Mouse (Mus musculus): ENCODE data around the gene Olfr816. TPM values are rescaled to one million over a fixed set of nuclear protein-coding genes. Genes with fewer than 3 reads are reported as not detected.
"Not testable (repeated sequence)": the region's sequence is repeated elsewhere in the genome, so short reads cannot be mapped to it uniquely, and the experiment has no call there.

The Olfr816 gene
- polyA plus RNA-seq (2011; ENCODE audit: insufficient read depth, insufficient read length, low replicate concordance, missing spikeins), result not detected in 2 replicates

- Histone ChIP-seq H3K4me1 (ENCODE audit: control insufficient read depth, insufficient read depth, low read length) (no peaks in the 10 kb centered on the region), H3K4me3 (replicated peaks; ENCODE audit: control insufficient read depth, low read depth, low read length) (no peak within 1 kb of the TSS)
- 58% methylated on average over 1 of the region's 1 CpGs for WGBS
Measured at GRCm38 (mm10) chr10:129915497-129915896, at the start of gene Olfr816. TSS of gene Olfr816 (minus strand) at chr10:129915597.

GRCm38 (mm10) chr10:129949000-129949399, 33.6 kb upstream of the Olfr816 start, which contains the start of gene Olfr818:
TSS of gene Olfr818 (minus strand) at chr10:129949100.
- no peak within 1 kb of the TSS for H3K4me3 ChIP-seq (replicated peaks; ENCODE audit: control insufficient read depth, low read depth, low read length)
- no peaks in the 10 kb centered on the region for H3K4me1 ChIP-seq (ENCODE audit: control insufficient read depth, insufficient read depth, low read length)
- H3K27ac ChIP-seq (ENCODE audit: control insufficient read depth, insufficient read depth, low read depth, low read length, poor library complexity), result no peak within 1 kb of the TSS
- no peak for TF ChIP-seq POLR2A (IDR thresholded peaks at IDR 0.05; ENCODE audit: borderline replicate concordance, control insufficient read depth, low read depth, low read length)
- no peak for TF ChIP-seq CTCF (IDR thresholded peaks at IDR 0.05; ENCODE audit: control insufficient read depth, insufficient read depth, low read length)
- WGBS, result 82% methylated on average over 2 of the region's 2 CpGs

More at GRCm38 (mm10) chr10:129915497-129915896, at the start of gene Olfr816:
- no peak within 1 kb of the TSS for H3K27ac ChIP-seq (ENCODE audit: control insufficient read depth, insufficient read depth, low read depth, low read length, poor library complexity)
- TF ChIP-seq POLR2A (IDR thresholded peaks at IDR 0.05; ENCODE audit: borderline replicate concordance, control insufficient read depth, low read depth, low read length) (no peak), CTCF (IDR thresholded peaks at IDR 0.05; ENCODE audit: control insufficient read depth, insufficient read depth, low read length) (no peak)

- not testable (repeated sequence) for H3K27ac ChIP-seq (ENCODE audit: control insufficient read depth, insufficient read depth, low read depth, low read length, poor library complexity); H3K4me3 ChIP-seq (replicated peaks; ENCODE audit: control insufficient read depth, low read depth, low read length); H3K4me1 ChIP-seq (ENCODE audit: control insufficient read depth, insufficient read depth, low read length)
- 71% methylated on average over 1 of the region's 1 CpGs for WGBS
Measured at GRCm38 (mm10) chr10:129905767-129906166, 9.6 kb downstream of the Olfr816 start, which contains the start of gene Olfr815. TSS of gene Olfr815 (minus strand) at chr10:129905867.

- TF ChIP-seq POLR2A (IDR thresholded peaks at IDR 0.05; ENCODE audit: borderline replicate concordance, control insufficient read depth, low read depth, low read length), result no peak
- H3K27ac ChIP-seq (ENCODE audit: control insufficient read depth, insufficient read depth, low read depth, low read length, poor library complexity), result no peak overlapping the region
- WGBS, result 79% methylated on average over 7 of the region's 7 CpGs
Measured at GRCm38 (mm10) chr10:129885934-129886333, 29.5 kb downstream of the Olfr816 start.

GRCm38 (mm10) chr10:129885496-129885895, 29.9 kb downstream of the Olfr816 start:
- H3K4me1 ChIP-seq (ENCODE audit: control insufficient read depth, insufficient read depth, low read length); H3K4me3 ChIP-seq (replicated peaks; ENCODE audit: control insufficient read depth, low read depth, low read length); H3K27ac ChIP-seq (ENCODE audit: control insufficient read depth, insufficient read depth, low read depth, low read length, poor library complexity): not testable (repeated sequence)
- 63% methylated on average over 6 of the region's 6 CpGs for WGBS

More at GRCm38 (mm10) chr10:129885934-129886333, 29.5 kb downstream of the Olfr816 start:
- H3K4me1 ChIP-seq (ENCODE audit: control insufficient read depth, insufficient read depth, low read length), result no peaks in the 10 kb centered on the region
- no peak overlapping the region for H3K4me3 ChIP-seq (replicated peaks; ENCODE audit: control insufficient read depth, low read depth, low read length)

- 50% methylated on average over 1 of the region's 1 CpGs for whole genome bisulfite sequencing
- not testable (repeated sequence) for H3K4me3 ChIP-seq (replicated peaks; ENCODE audit: control insufficient read depth, low read depth, low read length); H3K27ac ChIP-seq (ENCODE audit: control insufficient read depth, insufficient read depth, low read depth, low read length, poor library complexity)
Measured at GRCm38 (mm10) chr10:129879751-129880150, 35.6 kb downstream of the Olfr816 start, which contains the start of gene Olfr814. TSS of gene Olfr814 (minus strand) at chr10:129879851.

More at GRCm38 (mm10) chr10:129879751-129880150, 35.6 kb downstream of the Olfr816 start, which contains the start of gene Olfr814:
- not testable (repeated sequence) for H3K4me1 ChIP-seq (ENCODE audit: control insufficient read depth, insufficient read depth, low read length)

Other genes starting within 250 kb of the Olfr816 start
- not detected in 2 replicates for gene Olfr801, start 241.7 kb downstream of the Olfr816 start, polyA plus RNA-seq (2011; ENCODE audit: insufficient read depth, insufficient read length, low replicate concordance, missing spikeins)
- gene Olfr802, start 227.4 kb downstream of the Olfr816 start, polyA plus RNA-seq (2011; ENCODE audit: insufficient read depth, insufficient read length, low replicate concordance, missing spikeins), result not detected in 2 replicates
- gene Olfr803, start 221.3 kb downstream of the Olfr816 start, polyA plus RNA-seq (2011; ENCODE audit: insufficient read depth, insufficient read length, low replicate concordance, missing spikeins), result not detected in 2 replicates
- 0.35 TPM in 1 of 2 replicates, not detected in the other for gene Olfr804, start 212.4 kb downstream of the Olfr816 start, polyA plus RNA-seq (2011; ENCODE audit: insufficient read depth, insufficient read length, low replicate concordance, missing spikeins)
- gene Olfr805, start 186.2 kb downstream of the Olfr816 start, polyA plus RNA-seq (2011; ENCODE audit: insufficient read depth, insufficient read length, low replicate concordance, missing spikeins), result 0.61 TPM in 1 of 2 replicates, not detected in the other
- not detected in 2 replicates for gene Olfr806, start 173.7 kb downstream of the Olfr816 start, polyA plus RNA-seq (2011; ENCODE audit: insufficient read depth, insufficient read length, low replicate concordance, missing spikeins)
- gene Olfr807, start 157.8 kb downstream of the Olfr816 start, polyA plus RNA-seq (2011; ENCODE audit: insufficient read depth, insufficient read length, low replicate concordance, missing spikeins), result not detected in 2 replicates
- not detected in 2 replicates for gene Olfr808, start 150.1 kb downstream of the Olfr816 start, polyA plus RNA-seq (2011; ENCODE audit: insufficient read depth, insufficient read length, low replicate concordance, missing spikeins)
- not detected in 2 replicates for gene Olfr809, start 141.0 kb downstream of the Olfr816 start, polyA plus RNA-seq (2011; ENCODE audit: insufficient read depth, insufficient read length, low replicate concordance, missing spikeins)
- gene Olfr810, start 120.7 kb downstream of the Olfr816 start, polyA plus RNA-seq (2011; ENCODE audit: insufficient read depth, insufficient read length, low replicate concordance, missing spikeins), result not detected in 2 replicates
- gene Olfr811, start 111.2 kb downstream of the Olfr816 start, polyA plus RNA-seq (2011; ENCODE audit: insufficient read depth, insufficient read length, low replicate concordance, missing spikeins), result not detected in 2 replicates
- gene Olfr812, start 69.5 kb downstream of the Olfr816 start, polyA plus RNA-seq (2011; ENCODE audit: insufficient read depth, insufficient read length, low replicate concordance, missing spikeins), result not detected in 2 replicates
- gene Olfr813, start 60.2 kb downstream of the Olfr816 start, polyA plus RNA-seq (2011; ENCODE audit: insufficient read depth, insufficient read length, low replicate concordance, missing spikeins), result not detected in 2 replicates
- not detected in 2 replicates for gene Olfr814, start 35.7 kb downstream of the Olfr816 start, polyA plus RNA-seq (2011; ENCODE audit: insufficient read depth, insufficient read length, low replicate concordance, missing spikeins)
- not detected in 2 replicates for gene Olfr815, start 9.7 kb downstream of the Olfr816 start, polyA plus RNA-seq (2011; ENCODE audit: insufficient read depth, insufficient read length, low replicate concordance, missing spikeins)
- gene Olfr818, start 33.5 kb upstream of the Olfr816 start, polyA plus RNA-seq (2011; ENCODE audit: insufficient read depth, insufficient read length, low replicate concordance, missing spikeins), result not detected in 2 replicates
- not detected in 2 replicates for gene Olfr819, start 51.7 kb upstream of the Olfr816 start, polyA plus RNA-seq (2011; ENCODE audit: insufficient read depth, insufficient read length, low replicate concordance, missing spikeins)
- not detected in 2 replicates for gene Olfr247, start 60.5 kb upstream of the Olfr816 start, polyA plus RNA-seq (2011; ENCODE audit: insufficient read depth, insufficient read length, low replicate concordance, missing spikeins)
- 0.27 TPM in 1 of 2 replicates, not detected in the other for gene Gm10310, start 69.5 kb upstream of the Olfr816 start, polyA plus RNA-seq (2011; ENCODE audit: insufficient read depth, insufficient read length, low replicate concordance, missing spikeins)
- not detected in 2 replicates for gene Olfr820, start 97.0 kb upstream of the Olfr816 start, polyA plus RNA-seq (2011; ENCODE audit: insufficient read depth, insufficient read length, low replicate concordance, missing spikeins)
- not detected in 2 replicates for gene Olfr821, start 114.8 kb upstream of the Olfr816 start, polyA plus RNA-seq (2011; ENCODE audit: insufficient read depth, insufficient read length, low replicate concordance, missing spikeins)
- not detected in 2 replicates for gene Olfr822, start 155.6 kb upstream of the Olfr816 start, polyA plus RNA-seq (2011; ENCODE audit: insufficient read depth, insufficient read length, low replicate concordance, missing spikeins)
- gene Olfr823, start 199.8 kb upstream of the Olfr816 start, polyA plus RNA-seq (2011; ENCODE audit: insufficient read depth, insufficient read length, low replicate concordance, missing spikeins), result not detected in 2 replicates
- not detected in 2 replicates for gene Olfr824, start 214.4 kb upstream of the Olfr816 start, polyA plus RNA-seq (2011; ENCODE audit: insufficient read depth, insufficient read length, low replicate concordance, missing spikeins)